Mouse (Mus musculus): ENCODE results near the gene Mtx1.
A peak's percentile ranks its signal among the peaks of the same experiment; 100 is the strongest.
"Not testable (repeated sequence)": the region's sequence is repeated elsewhere in the genome, so short reads cannot be mapped to it uniquely, and the experiment has no call there.

The Mtx1 gene

GRCm38 (mm10) chr3:89242331-89242895, 15.5 kb upstream of the Mtx1 start:
- DNase-seq (ENCODE audit: low spot score in 2 of 2): peak; percentile 76 to 82

GRCm38 (mm10) chr3:89238494-89238893, 11.6 kb upstream of the Mtx1 start:
- DNase-seq (ENCODE audit: low spot score in 2 of 2): no peak

- no peak for DNase-seq (ENCODE audit: low spot score in 2 of 2)
These were observed 10.8 kb upstream of the Mtx1 start for GRCm38 (mm10) chr3:89237682-89238081.

GRCm38 (mm10) chr3:89236516-89236915, 9.6 kb upstream of the Mtx1 start:
- DNase-seq (ENCODE audit: low spot score in 2 of 2): no peak

- DNase-seq (ENCODE audit: low spot score in 2 of 2): peak; percentile 46 to 58
These were observed 6.7 kb upstream of the Mtx1 start for GRCm38 (mm10) chr3:89233562-89234110.

- no peak for DNase-seq (ENCODE audit: low spot score in 2 of 2)
These were observed 5.7 kb upstream of the Mtx1 start for GRCm38 (mm10) chr3:89232614-89233013.

GRCm38 (mm10) chr3:89231772-89232275, 4.9 kb upstream of the Mtx1 start:
- DNase-seq (ENCODE audit: low spot score in 2 of 2): no peak

- DNase-seq (ENCODE audit: low spot score in 2 of 2): peak; percentile 73 to 84
These were observed 4.5 kb upstream of the Mtx1 start for GRCm38 (mm10) chr3:89231345-89231744.

GRCm38 (mm10) chr3:89230561-89230960, 3.7 kb upstream of the Mtx1 start:
- peak; percentile 68 to 87 for DNase-seq (ENCODE audit: low spot score in 2 of 2)

GRCm38 (mm10) chr3:89229276-89229675, 2.4 kb upstream of the Mtx1 start:
- DNase-seq (ENCODE audit: low spot score in 2 of 2): no peak

GRCm38 (mm10) chr3:89228836-89229235, 1.9 kb upstream of the Mtx1 start, which contains the start of gene Muc1:
Gene Muc1, plus strand, starts transcription at chr3:89229057.
- no peak for DNase-seq (ENCODE audit: low spot score in 2 of 2)

- peak; percentile 86 to 88 for DNase-seq (ENCODE audit: low spot score in 2 of 2)
These were observed 1.3 kb upstream of the Mtx1 start for GRCm38 (mm10) chr3:89228180-89228549.

GRCm38 (mm10) chr3:89227307-89228179, 655 bp upstream of the Mtx1 start:
- DNase-seq (ENCODE audit: low spot score in 2 of 2): peak; percentile 69 to 74

GRCm38 (mm10) chr3:89226361-89226760, 527 bp downstream of the Mtx1 start:
- DNase-seq (ENCODE audit: low spot score in 2 of 2): no peak

- DNase-seq (ENCODE audit: low spot score in 2 of 2): no peak
These were observed 970 bp downstream of the Mtx1 start for GRCm38 (mm10) chr3:89225918-89226317.

GRCm38 (mm10) chr3:89225321-89225815, 1.5 kb downstream of the Mtx1 start:
- DNase-seq (ENCODE audit: low spot score in 2 of 2): no peak

- DNase-seq (ENCODE audit: low spot score in 2 of 2): no peak
These were observed 2.1 kb downstream of the Mtx1 start for GRCm38 (mm10) chr3:89224796-89225195.

- no peak for DNase-seq (ENCODE audit: low spot score in 2 of 2)
These were observed 5.7 kb downstream of the Mtx1 start for GRCm38 (mm10) chr3:89221167-89221566.

- no peak for DNase-seq (ENCODE audit: low spot score in 2 of 2)
These were observed 7.3 kb downstream of the Mtx1 start for GRCm38 (mm10) chr3:89219546-89219945.

GRCm38 (mm10) chr3:89218271-89218670, 8.6 kb downstream of the Mtx1 start:
- no peak for DNase-seq (ENCODE audit: low spot score in 2 of 2)

- DNase-seq (ENCODE audit: low spot score in 2 of 2): not testable (repeated sequence)
These were observed 10.5 kb downstream of the Mtx1 start for GRCm38 (mm10) chr3:89216407-89216806.

- peak; percentile 75 to 86 for DNase-seq (ENCODE audit: low spot score in 2 of 2)
These were observed 11.0 kb downstream of the Mtx1 start for GRCm38 (mm10) chr3:89215853-89216252.

All from natural killer cell, adult 2 months (primary cell).